Mouse (Mus musculus) cerebellum, adult 11 months (tissue): ENCODE measurements around the gene Crispld2.
A peak's percentile ranks its signal among the peaks of the same experiment; 100 is the strongest.

Source experiments
- DNase-seq: peaks from one replicate; pipeline ENCODE4 v3.0.0; 2022

Gene Crispld2

GRCm38 (mm10) chr8:119992249-119992648 is at the start of gene Crispld2:
Crispld2 (plus strand) TSS chr8:119992438.
- no peak for DNase-seq

DNA sequence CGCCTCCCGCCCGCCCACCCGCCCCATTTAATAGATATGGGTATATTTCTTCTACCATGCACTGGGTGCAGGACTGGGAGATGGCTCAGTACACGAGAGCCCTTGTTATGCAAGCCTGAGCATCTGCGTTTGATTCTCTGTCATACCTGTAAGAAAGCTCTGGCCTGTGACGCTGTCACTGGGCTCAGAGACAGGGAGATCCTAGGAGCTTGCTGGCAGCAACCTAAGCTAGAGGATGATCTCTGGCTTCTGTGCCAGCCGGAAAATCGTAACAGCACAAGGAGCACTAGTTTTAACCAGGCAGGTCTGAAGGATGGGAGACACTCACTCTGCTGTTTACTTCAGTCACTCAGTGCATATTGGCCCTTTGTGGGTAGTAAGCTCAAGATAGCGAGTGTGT is 48.6 kb upstream of the Crispld2 start:
- no peak for DNase-seq

DNA sequence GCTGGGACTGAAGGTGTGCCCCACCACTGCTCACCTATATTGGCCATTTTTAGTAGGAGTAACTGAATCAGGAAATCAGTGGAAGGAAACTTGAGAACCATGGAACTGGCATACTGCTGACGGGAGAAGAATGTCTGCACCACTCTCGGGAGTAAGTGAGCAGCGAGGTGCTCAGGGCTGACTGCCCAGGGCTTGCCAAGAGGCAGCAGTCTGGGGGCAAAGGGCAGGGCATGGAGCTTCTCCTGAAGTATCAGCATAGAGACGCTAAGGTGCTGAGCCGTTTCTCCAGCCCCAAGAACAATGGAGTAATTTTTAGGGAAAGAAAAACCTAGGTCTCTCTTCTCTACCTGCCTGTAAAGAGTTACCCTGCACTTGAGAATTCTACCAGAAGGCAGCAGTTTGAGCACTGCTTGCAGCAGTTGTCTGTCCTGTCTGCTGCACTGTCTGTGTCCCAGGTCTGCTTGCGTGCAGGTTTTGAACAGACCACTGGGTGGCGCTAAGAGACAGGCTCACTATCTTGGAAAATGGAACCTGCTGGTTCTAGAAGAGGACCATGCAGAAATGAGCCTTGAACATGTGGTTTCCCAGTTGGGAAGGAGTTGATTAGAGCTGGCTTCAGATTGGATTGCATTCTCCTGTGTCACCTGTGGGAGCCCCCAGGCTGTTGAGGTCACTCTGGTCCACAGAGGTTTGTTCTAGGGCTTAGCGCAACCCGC is 48.0 kb upstream of the Crispld2 start:
- peak; percentile 72 for DNase-seq

- no peak for DNase-seq
Measured at GRCm38 (mm10) chr8:119946326-119946865, 45.8 kb upstream of the Crispld2 start.

DNA sequence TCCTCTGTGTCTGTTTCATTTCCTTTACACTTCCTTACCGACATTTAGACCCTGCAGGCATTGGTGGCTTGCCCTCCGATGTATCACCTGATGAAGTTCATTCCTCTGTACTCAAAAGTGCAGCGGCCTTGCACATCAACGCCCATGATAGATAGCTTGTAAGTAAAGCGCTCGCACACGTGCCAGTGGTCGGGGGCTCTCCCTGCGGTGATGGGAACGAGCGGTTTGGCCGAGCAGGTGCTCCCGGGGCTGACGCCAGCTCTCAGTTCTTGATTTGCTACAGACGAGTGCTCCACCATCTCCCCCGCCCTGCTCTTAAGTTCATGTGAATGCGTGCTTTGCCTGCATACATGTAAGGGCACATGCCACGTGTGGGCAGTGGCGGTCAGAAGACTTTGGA is 44.6 kb upstream of the Crispld2 start:
- no peak for DNase-seq

- DNase-seq, result no peak
Measured at GRCm38 (mm10) chr8:119948340-119948739, 43.9 kb upstream of the Crispld2 start.

- no peak for DNase-seq
Measured at GRCm38 (mm10) chr8:119952282-119952681, 40.0 kb upstream of the Crispld2 start.

GRCm38 (mm10) chr8:119952747-119953146 is 39.5 kb upstream of the Crispld2 start:
- DNase-seq, result no peak

DNA sequence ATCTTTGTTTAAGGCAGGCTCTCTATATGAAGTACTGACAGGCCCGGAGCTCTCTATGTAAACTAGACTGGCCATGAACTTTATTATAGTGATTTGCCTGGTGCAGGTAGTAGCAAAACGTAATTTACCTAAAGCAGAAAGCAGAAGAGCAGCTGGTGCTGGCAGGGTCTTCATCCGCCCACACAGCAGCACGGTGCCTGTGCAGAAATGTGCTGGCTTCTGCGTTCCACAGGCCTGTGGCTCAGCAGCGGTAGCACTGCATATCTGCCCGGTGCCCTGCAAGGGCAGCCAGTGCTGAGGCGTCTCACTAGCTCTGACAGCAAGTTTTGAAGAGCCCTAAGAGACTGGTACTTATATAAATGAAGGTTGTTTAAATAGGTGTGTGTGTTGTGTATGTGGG is 36.9 kb upstream of the Crispld2 start:
- DNase-seq, result no peak

- DNase-seq, result no peak
Measured at GRCm38 (mm10) chr8:119958076-119958475, 34.2 kb upstream of the Crispld2 start.

GRCm38 (mm10) chr8:119960531-119961104 is 31.6 kb upstream of the Crispld2 start:
- peak; percentile 69 for DNase-seq

GRCm38 (mm10) chr8:119964859-119965258 is 27.4 kb upstream of the Crispld2 start:
- no peak for DNase-seq

DNA sequence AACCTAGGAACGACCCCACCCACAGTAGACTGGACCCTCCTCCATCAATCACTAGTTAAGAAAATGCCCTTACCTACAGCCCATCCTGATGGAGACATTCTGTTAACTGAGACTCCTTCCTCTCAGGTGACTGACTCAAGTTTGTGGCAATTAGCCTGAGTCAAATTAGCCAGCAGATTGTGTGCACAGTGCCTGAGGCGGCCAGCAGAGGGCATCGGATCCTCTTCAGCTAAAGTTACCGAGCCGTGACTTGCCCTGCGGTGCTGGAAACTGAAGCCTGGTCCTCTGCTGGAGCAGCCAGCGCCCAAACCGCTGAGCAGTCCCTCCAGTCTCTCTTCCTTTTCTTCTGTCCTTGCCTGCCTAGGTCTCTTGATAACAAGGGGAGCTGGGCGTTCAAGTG is 24.8 kb upstream of the Crispld2 start:
- DNase-seq, result no peak

GRCm38 (mm10) chr8:119970169-119970568 is 22.1 kb upstream of the Crispld2 start:
- DNase-seq, result no peak

DNA sequence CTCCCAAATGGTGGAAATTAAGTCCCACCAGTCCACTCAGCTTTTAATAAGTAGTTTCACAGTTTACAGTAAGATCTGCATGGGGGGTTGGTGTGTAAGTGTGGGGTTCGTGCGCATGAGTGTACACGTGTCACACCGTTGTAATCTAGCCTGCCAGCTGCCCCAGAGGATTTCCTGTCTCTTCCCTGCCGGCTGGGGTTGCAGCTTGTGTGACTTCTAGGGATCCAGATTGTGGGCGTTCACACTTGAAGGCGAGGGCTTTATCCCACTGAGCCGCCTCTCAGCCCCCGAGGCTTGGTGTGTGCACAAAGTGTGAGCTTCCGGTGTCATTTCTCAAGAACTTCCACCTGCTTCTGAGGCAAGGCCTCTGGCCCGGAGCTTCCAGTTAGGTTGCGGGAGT is 19.7 kb upstream of the Crispld2 start:
- DNase-seq, result no peak

GRCm38 (mm10) chr8:119978770-119979381 is 13.4 kb upstream of the Crispld2 start:
- DNase-seq, result no peak

GRCm38 (mm10) chr8:119981253-119981652 is 11.0 kb upstream of the Crispld2 start:
- DNase-seq, result no peak

DNA sequence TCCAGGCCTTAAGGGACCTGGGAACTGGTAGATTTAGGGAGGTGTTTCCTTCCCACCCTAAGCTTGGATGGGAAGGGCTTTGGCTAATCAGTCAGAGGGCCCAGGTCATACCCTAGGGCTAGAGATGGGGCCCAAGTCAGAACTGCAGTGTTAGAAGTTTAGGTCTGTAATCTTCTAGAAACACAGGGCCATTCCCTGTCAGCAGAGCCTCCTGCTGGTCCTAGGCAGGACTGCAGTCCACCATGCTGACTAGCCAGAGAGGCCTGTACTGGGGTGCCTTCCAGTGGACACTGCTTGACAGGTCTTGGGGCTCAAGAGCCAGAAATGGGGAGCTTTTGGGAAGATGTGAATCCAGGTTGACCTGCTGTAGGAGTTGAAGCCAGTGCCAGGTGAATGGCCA is 8.2 kb upstream of the Crispld2 start:
- no peak for DNase-seq

GRCm38 (mm10) chr8:119986174-119986573 is 6.1 kb upstream of the Crispld2 start:
- DNase-seq, result no peak

DNA sequence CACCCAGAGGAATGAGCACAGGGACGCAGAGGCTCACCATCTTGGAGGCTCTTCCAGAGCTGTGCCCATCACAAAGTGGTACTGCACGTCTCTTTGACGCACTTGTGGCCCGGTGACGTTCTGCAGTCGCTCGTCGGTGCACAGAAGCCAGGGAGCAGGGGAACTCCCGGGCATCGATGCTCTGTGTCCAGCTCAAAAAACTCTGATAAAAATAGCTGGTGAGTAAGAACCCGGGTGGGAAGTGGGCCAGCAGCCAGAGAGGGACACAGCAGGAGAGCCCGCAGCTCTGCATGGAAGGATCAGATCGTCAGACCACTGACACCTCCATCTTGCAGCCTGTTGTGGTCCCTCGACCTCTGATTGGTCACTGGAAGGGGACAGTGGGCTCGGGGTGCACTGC is 4.2 kb upstream of the Crispld2 start:
- DNase-seq, result peak; percentile 16

- no peak for DNase-seq
Measured at GRCm38 (mm10) chr8:119994114-119994513, 1.9 kb downstream of the Crispld2 start.

GRCm38 (mm10) chr8:119994556-119994955 is 2.3 kb downstream of the Crispld2 start:
- DNase-seq, result no peak

DNA sequence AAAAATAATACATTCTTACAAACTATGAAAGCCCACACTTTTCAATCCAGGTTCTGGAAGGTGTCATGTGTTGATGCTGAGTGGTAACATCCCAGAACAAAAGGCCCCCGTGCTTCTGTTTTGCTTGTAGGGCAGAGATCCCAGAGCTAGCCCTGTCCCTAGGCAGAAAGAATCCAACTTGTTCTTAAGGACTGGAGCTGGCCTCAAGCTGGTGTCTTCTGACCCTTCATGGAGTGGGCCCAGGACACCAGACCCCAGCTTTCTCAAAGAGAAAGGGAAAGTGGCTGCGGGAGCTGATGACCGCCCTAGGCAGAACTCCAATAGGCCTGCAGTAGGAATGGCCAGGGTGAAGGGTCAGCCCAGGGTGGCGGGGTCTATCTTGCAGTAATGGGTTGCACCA is 5.0 kb downstream of the Crispld2 start:
- DNase-seq, result no peak

GRCm38 (mm10) chr8:120000461-120000860 is 8.2 kb downstream of the Crispld2 start:
- no peak for DNase-seq
